Mouse (Mus musculus) kidney, adult 11 months (tissue): ENCODE measurements around the gene Vangl1.
A peak's percentile ranks its signal among the peaks of the same experiment; 100 is the strongest.
"Not testable (repeated sequence)": the region's sequence is repeated elsewhere in the genome, so short reads cannot be mapped to it uniquely, and the experiment has no call there.

ENCODE experiments used
- DNase-seq: peaks from one replicate; pipeline ENCODE4 v3.0.0; 2022

Gene Vangl1

DNA sequence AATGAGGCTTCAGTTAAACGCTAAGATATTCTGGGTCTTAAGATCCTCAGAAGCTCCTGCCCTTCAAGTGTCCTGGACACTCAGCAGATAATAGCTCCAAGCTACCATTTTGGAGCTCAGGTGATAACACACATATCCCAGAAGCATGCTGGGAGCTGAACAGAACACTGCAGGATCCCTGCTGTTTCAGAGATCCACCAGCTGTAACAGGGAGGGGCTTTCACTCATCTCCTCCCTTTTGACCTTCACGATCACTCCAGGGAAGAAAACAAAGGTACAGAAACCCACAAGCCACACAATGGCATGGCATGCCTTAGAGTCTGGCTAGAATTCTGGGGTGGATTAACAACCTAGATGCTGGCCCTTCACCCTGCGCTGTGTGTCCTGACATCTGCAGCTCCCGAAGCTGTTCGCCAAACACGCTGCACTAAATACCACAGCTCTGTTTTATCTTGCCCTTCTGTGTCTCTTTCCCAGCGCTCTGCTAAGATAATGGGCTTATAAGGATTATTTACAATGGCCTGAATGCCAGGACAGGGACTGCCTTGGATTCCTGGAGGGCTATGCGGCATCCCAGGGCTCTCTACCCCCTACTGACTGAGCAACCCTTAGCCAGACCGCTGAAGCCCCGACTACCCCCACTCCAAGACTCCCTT is 36.8 kb downstream of the Vangl1 start:
- DNase-seq = no peak

DNA sequence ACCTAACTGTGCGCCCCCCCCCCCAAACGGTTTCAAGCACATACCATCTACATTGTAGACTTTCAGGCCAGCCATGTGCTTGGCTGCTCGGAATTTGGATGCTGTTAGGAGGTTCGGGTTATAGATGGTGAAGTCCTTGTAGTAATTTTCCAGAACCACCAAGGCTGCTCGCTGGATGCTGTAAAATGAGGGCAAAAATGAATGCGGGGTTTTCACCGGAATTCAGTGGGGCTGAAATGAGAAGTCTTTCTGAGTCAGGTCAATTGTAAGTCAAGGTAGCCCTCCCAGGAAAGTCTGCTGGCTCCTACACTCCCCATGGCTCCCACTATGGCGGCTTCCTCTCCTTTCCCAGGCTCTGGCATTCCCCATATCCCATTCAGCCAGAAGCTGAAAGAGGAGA is 37.7 kb downstream of the Vangl1 start:
- no peak for DNase-seq

DNA sequence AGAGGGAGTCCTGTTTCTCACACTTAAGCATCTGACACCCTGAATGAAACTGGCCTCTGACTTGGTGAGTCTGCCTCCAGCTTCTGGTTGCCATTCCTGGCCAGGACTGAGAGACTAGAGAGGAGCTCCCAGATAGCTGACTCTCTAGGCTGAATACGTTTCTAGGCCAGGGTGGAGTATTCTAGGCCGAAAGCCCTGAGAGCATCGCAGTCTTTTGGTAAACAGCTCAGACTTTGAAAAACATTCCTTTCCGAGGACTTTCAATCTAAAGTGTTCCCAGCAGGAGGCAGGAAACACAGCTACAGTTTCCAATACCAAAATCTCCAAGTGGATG is 38.2 kb downstream of the Vangl1 start:
- no peak for DNase-seq

GRCm38 (mm10) chr3:102165536-102166286 is 38.8 kb downstream of the Vangl1 start:
- DNase-seq = no peak

DNA sequence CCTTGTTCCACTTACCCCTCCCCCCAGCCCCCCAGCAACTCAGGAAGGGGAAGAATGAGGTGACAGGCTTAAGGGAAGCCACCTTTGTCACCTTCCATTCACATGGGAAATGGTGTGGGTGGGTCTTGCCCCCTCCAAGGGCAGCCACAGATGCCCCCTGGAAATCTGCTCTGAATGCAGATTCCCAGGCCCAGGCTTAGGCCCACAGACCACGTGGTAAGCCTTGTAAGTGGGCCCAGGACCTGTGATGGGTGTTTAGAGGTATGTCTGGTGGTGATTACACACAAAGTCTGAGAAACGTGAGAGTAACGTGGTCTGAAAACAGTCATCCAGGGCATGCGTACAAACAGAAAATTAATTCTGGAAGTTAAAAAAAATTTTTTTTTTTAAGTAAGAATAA is 39.6 kb downstream of the Vangl1 start:
- DNase-seq = no peak

GRCm38 (mm10) chr3:102163861-102164260 is 40.6 kb downstream of the Vangl1 start:
- DNase-seq = not testable (repeated sequence)

GRCm38 (mm10) chr3:102159423-102160325 is 44.8 kb downstream of the Vangl1 start:
- peak; percentile 14 for DNase-seq

DNA sequence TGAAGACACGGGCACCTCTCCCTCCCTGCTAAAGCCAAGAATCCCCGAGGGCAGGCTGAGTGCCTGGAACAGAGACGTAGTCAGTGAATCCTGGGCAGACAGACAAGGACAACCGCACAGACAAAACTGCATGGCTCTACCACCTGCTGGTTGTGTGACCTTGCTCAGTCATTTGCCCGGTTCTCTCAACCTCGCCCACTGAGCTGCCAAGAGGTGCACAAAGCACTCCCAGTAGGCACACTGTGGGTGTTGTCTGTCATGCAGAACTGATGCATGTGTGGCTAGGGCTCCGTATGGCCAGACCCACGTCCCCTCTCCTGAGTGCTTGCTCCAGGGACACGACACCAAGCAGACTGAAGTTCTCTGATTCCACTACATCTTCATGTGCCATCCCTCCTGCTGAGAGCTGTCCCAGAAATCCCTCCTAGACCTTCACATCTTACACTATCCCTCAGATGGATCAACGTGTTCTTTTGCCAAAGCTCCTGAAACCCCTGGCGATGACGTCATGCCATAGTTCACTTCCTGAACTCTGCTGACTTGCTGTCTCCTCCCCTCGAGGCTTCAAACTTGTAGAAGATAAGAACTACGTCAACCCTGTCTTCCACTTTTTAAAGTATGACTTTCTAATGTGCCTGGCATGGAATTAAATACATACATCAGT is 45.6 kb downstream of the Vangl1 start:
- DNase-seq = no peak

DNA sequence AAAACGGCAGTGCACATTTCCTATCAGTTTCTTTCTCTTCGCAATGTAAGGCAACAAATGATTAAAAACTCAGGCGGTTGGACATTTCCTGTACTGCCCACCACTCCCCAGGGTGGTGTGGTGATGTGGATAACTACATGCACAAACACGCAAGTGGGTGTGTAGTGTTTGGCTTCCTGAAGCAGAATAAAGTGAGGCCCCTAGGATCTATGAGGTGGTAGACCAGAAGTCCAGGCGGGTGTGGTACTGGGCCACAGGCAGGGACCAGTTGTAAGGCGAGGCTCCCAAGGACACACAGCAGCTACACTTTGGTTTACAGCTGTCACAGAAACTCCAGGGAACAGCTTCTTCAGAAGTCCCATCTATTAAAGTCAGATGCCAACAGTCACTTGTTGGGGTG is 46.8 kb downstream of the Vangl1 start:
- DNase-seq = no peak

DNA sequence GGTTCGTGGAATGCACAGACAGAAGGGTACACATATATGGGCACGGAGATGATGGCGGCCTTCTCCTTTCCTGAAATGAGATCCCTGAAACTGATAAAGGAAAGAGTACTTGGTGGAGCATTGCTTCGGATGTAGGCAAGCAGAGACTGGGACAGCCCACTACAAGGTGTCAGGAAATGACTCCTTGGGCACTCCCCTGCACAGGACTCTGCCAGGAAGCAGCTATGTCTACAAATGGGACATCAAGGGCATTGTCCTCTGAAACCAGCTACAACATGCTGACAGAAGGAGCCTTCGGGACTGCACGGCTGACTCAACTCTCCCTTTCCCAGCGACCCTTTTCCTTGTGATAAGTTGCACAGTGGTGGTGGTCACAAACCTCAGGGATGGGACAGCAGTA is 47.8 kb downstream of the Vangl1 start:
- DNase-seq = no peak

- DNase-seq = peak; percentile 32
These were observed 50.4 kb downstream of the Vangl1 start for GRCm38 (mm10) chr3:102154107-102154506.

DNA sequence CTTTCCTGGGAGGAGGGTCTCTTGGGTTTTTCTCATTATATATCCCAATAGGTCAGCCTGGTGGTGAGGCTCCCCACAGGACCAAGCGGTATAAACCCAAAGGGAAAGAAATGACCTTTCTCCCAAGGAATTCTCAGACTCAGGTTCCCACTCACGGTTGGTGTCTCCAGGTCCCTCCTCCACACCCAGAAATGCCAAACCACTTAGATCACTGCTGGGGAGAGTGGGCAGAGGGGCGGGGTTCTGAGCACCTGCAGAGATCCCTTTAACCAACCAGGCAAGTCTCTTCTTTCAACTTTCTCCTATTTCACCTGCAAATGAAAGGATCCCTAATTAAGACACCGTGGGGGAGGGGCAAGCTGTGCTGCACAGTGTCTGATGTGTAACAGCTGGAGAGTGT is 51.6 kb downstream of the Vangl1 start:
- peak; percentile 19 for DNase-seq

GRCm38 (mm10) chr3:102152471-102152870 is 52.0 kb downstream of the Vangl1 start:
- DNase-seq = peak; percentile 11

DNA sequence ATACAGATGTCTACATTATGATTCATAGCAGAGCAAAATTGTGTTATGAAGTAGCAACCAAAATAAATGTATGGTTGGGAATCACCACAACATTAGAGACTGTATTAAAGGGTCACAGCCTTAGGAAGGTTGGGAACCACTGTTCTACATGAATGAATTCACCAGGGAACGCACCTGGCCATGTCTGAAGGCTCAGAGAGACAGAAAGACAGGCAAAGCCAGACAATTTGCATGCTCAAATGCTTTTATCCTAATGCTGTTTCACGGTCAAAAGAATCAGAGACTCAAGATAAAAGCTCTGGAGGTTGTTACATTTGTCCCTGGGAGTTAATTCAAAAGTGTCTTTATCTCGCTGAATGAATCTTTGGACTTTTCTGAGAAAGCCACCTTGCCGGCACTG is 52.6 kb downstream of the Vangl1 start:
- no peak for DNase-seq

- no peak for DNase-seq
These were observed 54.6 kb downstream of the Vangl1 start for GRCm38 (mm10) chr3:102149941-102150340.

GRCm38 (mm10) chr3:102147189-102147588 is 57.3 kb downstream of the Vangl1 start:
- no peak for DNase-seq

DNA sequence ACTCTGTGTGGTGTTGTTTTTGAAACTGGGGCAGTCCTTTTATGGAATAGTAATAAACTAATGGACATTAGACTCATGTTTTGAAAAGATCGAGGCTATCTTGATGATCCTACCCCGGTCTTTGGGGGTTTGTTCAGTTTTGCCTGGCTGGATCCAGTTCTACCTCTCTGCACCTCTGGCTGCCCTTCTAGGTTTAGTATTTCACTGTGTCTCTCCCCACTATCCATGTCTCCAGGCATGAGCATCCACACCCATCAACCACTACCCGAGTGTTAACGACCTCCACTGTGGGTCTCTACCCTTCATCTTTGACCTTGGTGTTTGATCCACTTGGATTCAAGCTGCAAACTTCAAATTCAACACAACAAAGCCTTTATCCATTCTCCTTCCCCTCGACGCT is 58.1 kb downstream of the Vangl1 start:
- DNase-seq = no peak

DNA sequence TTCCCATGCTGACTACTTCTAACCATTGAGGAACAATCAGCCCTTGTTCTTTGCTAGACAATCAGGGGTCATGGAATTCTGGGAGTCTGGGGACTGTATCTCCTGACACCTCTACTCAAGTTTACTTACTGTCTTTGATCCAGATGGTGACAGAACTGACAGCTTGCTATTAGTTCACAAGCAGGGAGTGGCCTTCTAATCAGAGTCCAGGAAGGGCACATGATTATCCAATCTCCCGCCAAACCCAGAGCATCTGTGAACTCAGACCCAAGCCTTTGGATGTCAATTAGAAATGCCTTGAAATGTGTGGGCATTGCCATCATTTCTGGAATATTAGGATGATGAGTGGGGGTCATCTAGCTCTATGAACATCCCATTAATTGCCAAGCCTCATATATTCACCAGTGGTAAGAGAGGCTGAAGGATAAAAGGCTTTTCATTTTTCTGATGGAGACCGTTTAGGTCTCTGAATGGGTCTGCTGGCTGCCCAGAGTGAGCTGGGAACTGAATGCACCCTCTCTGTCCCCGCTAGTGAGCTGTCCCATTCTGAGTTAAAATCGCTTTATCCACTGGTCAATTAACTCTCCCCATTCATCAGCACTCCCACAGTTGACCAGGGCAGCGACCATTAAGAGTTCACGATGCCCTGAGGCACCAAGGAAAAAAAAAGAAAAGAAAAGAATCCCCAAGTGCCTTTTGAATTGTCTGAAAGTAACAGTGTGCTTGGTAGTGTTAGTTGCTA is 58.7 kb downstream of the Vangl1 start:
- no peak for DNase-seq

DNA sequence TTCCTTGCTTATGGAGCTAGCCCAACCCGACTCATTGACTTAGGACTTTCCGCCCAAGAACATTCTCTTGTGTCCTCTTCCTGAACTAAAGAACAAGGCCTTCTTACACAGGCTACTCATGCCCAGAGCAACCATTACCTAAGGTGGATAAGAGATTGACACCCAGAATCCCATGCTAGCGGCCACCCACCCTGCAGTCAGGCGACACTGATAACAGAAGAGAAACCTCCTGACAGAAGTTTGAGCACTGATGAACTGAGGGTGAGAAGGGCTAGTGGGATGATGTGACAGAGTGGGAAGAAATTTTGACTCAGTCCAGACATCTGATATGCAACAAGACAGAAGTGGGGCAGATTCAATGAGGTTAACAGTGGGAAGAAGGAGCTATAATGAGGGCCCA is 60.1 kb downstream of the Vangl1 start:
- DNase-seq = no peak

DNA sequence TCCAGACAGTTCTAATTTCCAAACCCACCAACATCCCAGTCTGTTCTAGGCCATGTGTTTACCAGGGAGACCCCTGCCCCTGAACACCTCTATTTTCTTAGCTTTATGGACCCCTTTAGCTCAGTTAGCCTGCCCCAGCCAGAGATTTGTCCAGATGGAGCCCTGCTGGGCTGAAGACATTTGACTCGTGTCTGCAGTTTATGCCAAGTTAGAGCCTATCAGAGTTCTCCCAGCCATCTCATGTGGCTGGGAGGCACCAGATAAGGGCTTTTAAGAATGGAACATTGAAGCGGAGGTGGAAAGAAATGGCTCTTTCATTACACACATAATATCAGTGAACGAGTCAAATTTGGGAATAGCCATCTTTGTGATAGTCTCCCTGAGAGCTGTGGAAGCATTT is 61.0 kb downstream of the Vangl1 start:
- no peak for DNase-seq

DNA sequence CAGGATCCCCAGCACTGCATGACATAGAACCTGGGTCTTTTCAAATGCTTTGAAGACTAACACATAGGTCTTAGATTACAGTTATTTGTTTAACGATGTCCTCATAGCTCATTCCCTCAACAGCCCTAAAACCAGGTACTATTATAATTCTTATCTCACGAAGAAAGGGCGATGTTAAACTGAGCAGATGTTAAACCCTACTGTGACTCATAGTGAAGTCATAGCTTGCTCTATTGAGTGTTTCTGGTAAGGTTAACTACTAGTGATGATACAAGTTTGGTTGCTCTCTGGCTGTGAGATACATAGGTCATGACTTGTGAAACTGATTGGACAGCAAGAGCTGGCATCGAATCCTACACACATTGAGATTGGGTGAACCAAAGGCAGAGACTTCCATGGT is 61.5 kb downstream of the Vangl1 start:
- DNase-seq = no peak

- DNase-seq = no peak
These were observed 62.6 kb downstream of the Vangl1 start for GRCm38 (mm10) chr3:102141893-102142292.

DNA sequence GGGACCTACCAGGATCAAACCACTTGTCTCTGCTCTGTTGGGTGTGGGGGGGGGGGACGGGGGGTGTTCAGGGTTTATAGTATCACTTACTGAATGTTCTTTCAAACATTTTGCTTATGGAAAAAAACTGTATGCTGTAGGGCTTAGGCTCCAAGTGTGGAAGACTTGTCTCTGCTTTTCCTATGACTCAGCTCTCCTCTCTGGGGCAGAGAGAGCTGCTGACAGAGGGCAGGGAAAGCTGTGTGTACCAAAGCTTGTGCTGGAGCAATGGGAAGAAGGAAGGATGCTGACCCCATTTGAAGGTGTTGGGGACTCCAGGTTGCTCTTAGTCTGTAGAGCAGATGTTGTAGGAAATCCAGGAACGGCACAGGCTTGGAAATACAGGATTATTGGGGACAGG is 63.0 kb downstream of the Vangl1 start:
- DNase-seq = no peak
